In the genomic region with DNA sequence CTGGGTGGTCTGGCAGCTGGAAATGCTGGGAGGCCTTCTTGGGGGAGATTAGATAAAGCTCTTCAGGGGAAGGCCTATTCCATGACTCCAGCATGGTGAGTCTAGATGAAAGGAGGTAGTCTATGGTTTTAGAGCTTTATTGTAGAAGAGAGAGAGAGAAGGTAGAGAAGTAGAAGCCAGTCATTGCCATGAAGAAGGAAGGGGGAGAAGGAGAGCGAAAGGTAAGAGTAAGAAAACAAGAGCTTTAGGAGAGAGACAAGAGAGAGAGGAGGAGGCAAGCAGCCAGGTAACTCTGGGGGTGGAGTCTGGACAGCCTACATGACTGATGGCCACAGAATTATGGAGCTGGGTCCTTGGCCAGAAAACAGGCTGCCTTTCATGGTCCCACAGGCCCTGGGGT, we compare ENCODE assay signal across 17 mouse cellular contexts. TPM values are rescaled to one million over a fixed set of nuclear protein-coding genes. Genes with fewer than 3 reads are reported as not detected.
"Had no signal": no experiment of that assay in that cellular context is flagged by ENCODE, and none has a peak within 500 bp of the region (broad histone marks: within the 10 kb centered on the region; RNA-seq: fewer than 3 reads in every experiment).

TSS of gene Ren1 (plus strand) at position 301 of the 400 bp plus-strand sequence.

- H3K9ac ChIP-seq: limb, embryonic 12.5 days; liver, embryonic 13.5 days; liver, postnatal 0 days; lung, embryonic 15.5 days; midbrain, embryonic 12.5 days had no signal

- H3K4me2 ChIP-seq: limb, embryonic 12.5 days; liver, embryonic 13.5 days; lung, embryonic 15.5 days; midbrain, embryonic 12.5 days had no signal

- ATAC-seq: inflammation-experienced regulatory T-cells, adult 6 months; intestine, postnatal 0 days; liver, postnatal 0 days had no signal

- H3K9me3 ChIP-seq: limb, embryonic 12.5 days; liver, embryonic 13.5 days; lung, embryonic 15.5 days; megakaryocyte, embryonic 14.5 days; midbrain, embryonic 12.5 days had no signal

- H3K4me3 ChIP-seq: layer of hippocampus, adult 2 months; limb, embryonic 12.5 days; liver, embryonic 13.5 days; lung, embryonic 15.5 days; megakaryocyte, embryonic 14.5 days; midbrain, embryonic 12.5 days had no signal

- H3K4me1 ChIP-seq: limb, embryonic 12.5 days; midbrain, embryonic 12.5 days had no signal

- H3K36me3 ChIP-seq: limb, embryonic 12.5 days; liver, embryonic 13.5 days; lung, embryonic 15.5 days; midbrain, embryonic 12.5 days had no signal

- DNase-seq: liver; liver, embryonic 13.5 days; liver, postnatal 0 days; lung, postnatal 14 days; right cerebral cortex, postnatal 14 days; thymus, postnatal 36 days had no signal

- H3K27ac ChIP-seq: limb, embryonic 12.5 days; liver, embryonic 13.5 days; lung, embryonic 15.5 days; macrophage; midbrain, embryonic 12.5 days had no signal

RNA-seq across cellular contexts. Expression of gene Ren1, which starts in this region (rescaled TPM):
- total RNA-seq: layer of hippocampus, adult 2 months; left cerebral cortex, postnatal 36 days; midbrain, postnatal 0 days had no signal
- polyA plus RNA-seq: inflammation-experienced regulatory T-cells, adult 6 months; limb, embryonic 12.5 days; macrophage; midbrain, embryonic 12.5 days; midbrain, postnatal 0 days; spleen, adult 2 months had no signal
